Mouse (Mus musculus): Measurements from ENCODE around the gene Ttll10. TPM values are rescaled to one million over a fixed set of nuclear protein-coding genes. Genes with fewer than 3 reads are reported as not detected.

Gene Ttll10
- polyA plus RNA-seq (2017; shearing (Covaris generic)) = 1 to 10 TPM in 1 of 2 experiments, under 1 TPM in 1; 0.42 to 2.2 TPM

GRCm38 (mm10) chr4:156059261-156059660 is at the start of gene Ttll10:
TSS of gene Ttll10 (minus strand) at chr4:156059414.

GRCm38 (mm10) chr4:156026013-156026412 is 33.2 kb downstream of the Ttll10 start, which contains the start of gene Tnfrsf18:
TSS of gene Tnfrsf18 (plus strand) at chr4:156026164.

GRCm38 (mm10) chr4:156013637-156014036 is 45.6 kb downstream of the Ttll10 start, which contains the start of gene Tnfrsf4:
TSS of gene Tnfrsf4 (plus strand) at chr4:156013843.

GRCm38 (mm10) chr4:155992241-155992905 is 66.8 kb downstream of the Ttll10 start, which contains the start of the genes B3galt6 and Sdf4:
TSS of gene B3galt6 (minus strand) at chr4:155992649.
TSS of gene Sdf4 (plus strand) at chr4:155992872.

Other genes starting within 250 kb of the Ttll10 start
- gene Ccnl2, start 246.9 kb downstream of the Ttll10 start, polyA plus RNA-seq (2017; shearing (Covaris generic)) = 100 to 1,000 TPM; 255 to 303 TPM
- 100 to 1,000 TPM; 176 to 179 TPM for gene Aurkaip1, start 228.1 kb downstream of the Ttll10 start, polyA plus RNA-seq (2017; shearing (Covaris generic))
- 10 to 100 TPM in 1 of 2 experiments, 1 to 10 TPM in 1; 2.9 to 10.7 TPM for gene Mxra8, start 219.7 kb downstream of the Ttll10 start, polyA plus RNA-seq (2017; shearing (Covaris generic))
- 10 to 100 TPM; 59.9 to 70.5 TPM for gene Dvl1, start 212.0 kb downstream of the Ttll10 start, polyA plus RNA-seq (2017; shearing (Covaris generic))
- gene Tas1r3, start 196.1 kb downstream of the Ttll10 start, polyA plus RNA-seq (2017; shearing (Covaris generic)) = under 1 TPM; 0.62 to 0.66 TPM
- 10 to 100 TPM; 13.5 to 14.5 TPM for gene Cptp, start 190.0 kb downstream of the Ttll10 start, polyA plus RNA-seq (2017; shearing (Covaris generic))
- 100 to 1,000 TPM; 104 to 139 TPM for gene Ints11, start 189.9 kb downstream of the Ttll10 start, polyA plus RNA-seq (2017; shearing (Covaris generic))
- gene Pusl1, start 167.6 kb downstream of the Ttll10 start, polyA plus RNA-seq (2017; shearing (Covaris generic)) = 10 to 100 TPM; 32.2 to 57.2 TPM
- 10 to 100 TPM; 17.8 to 23.6 TPM for gene Acap3, start 167.6 kb downstream of the Ttll10 start, polyA plus RNA-seq (2017; shearing (Covaris generic))
- 100 to 1,000 TPM; 125 to 168 TPM for gene Ube2j2, start 115.6 kb downstream of the Ttll10 start, polyA plus RNA-seq (2017; shearing (Covaris generic))
- gene C1qtnf12, start 97.1 kb downstream of the Ttll10 start, polyA plus RNA-seq (2017; shearing (Covaris generic)) = 10 to 100 TPM in 1 of 2 experiments, 1 to 10 TPM in 1; 6.2 to 22.9 TPM
- 10 to 100 TPM; 10.8 to 17.6 TPM for gene B3galt6, start 66.8 kb downstream of the Ttll10 start, polyA plus RNA-seq (2017; shearing (Covaris generic))
- gene Sdf4, start 66.5 kb downstream of the Ttll10 start, polyA plus RNA-seq (2017; shearing (Covaris generic)) = 100 to 1,000 TPM; 475 to 560 TPM
- 1,000 to 10,000 TPM in 1 of 2 experiments, 100 to 1,000 TPM in 1; 285 to 1,118 TPM for gene Tnfrsf4, start 45.6 kb downstream of the Ttll10 start, polyA plus RNA-seq (2017; shearing (Covaris generic))
- 100 to 1,000 TPM; 452 to 977 TPM for gene Tnfrsf18, start 33.2 kb downstream of the Ttll10 start, polyA plus RNA-seq (2017; shearing (Covaris generic))
- 10 to 100 TPM; 26.0 to 42.9 TPM for gene 9430015G10Rik, start 50.6 kb upstream of the Ttll10 start, polyA plus RNA-seq (2017; shearing (Covaris generic))
- 1 to 10 TPM in 1 of 2 experiments, under 1 TPM in 1; 0.35 to 1.3 TPM for gene Rnf223, start 71.1 kb upstream of the Ttll10 start, polyA plus RNA-seq (2017; shearing (Covaris generic))
- gene Agrn, start 138.1 kb upstream of the Ttll10 start, polyA plus RNA-seq (2017; shearing (Covaris generic)) = 1 to 10 TPM; 4.5 to 5.9 TPM
- gene Isg15, start 141.4 kb upstream of the Ttll10 start, polyA plus RNA-seq (2017; shearing (Covaris generic)) = 10 to 100 TPM; 34.0 to 41.3 TPM
- 10 to 100 TPM; 25.0 to 25.6 TPM for gene AW011738, start 143.9 kb upstream of the Ttll10 start, polyA plus RNA-seq (2017; shearing (Covaris generic))
- gene Perm1, start 156.5 kb upstream of the Ttll10 start, polyA plus RNA-seq (2017; shearing (Covaris generic)) = 1 to 10 TPM; 1.2 to 2.4 TPM
- gene Plekhn1, start 175.4 kb upstream of the Ttll10 start, polyA plus RNA-seq (2017; shearing (Covaris generic)) = 10 to 100 TPM; 34.6 to 38.5 TPM
- 100 to 1,000 TPM; 124 to 157 TPM for gene Noc2l, start 176.6 kb upstream of the Ttll10 start, polyA plus RNA-seq (2017; shearing (Covaris generic))
- gene Samd11, start 196.2 kb upstream of the Ttll10 start, polyA plus RNA-seq (2017; shearing (Covaris generic)) = 1 to 10 TPM; 2.5 to 4.0 TPM

All from inflammation-experienced regulatory T-cells (primary cell).